Mouse (Mus musculus) intestine, embryonic 15.5 days (tissue): ENCODE data around the gene Tubd1. TPM values are rescaled to one million over a fixed set of nuclear protein-coding genes. Genes with fewer than 3 reads are reported as not detected.

Experiments
- ATAC-seq: fragments of 200-750 bp; cut with Nextera tagmentation; 2 replicates; pipeline ENCODE4 v1.8.0; 2017; ENCODE audit warnings: moderate TSS enrichment, moderate library complexity
- H3K27ac ChIP-seq: fragments of 300-500 bp; sonication (generic); 2 replicates; pipeline ENCODE4 v1.5.1; 2015; ENCODE audit warnings: mild to moderate bottlenecking, inconsistent platforms
- H3K27me3 ChIP-seq: fragments of 300-500 bp; sonication (generic); replicated peaks from 2 replicates; pipeline ENCODE4 v1.6.1; 2015; ENCODE audit warnings: inconsistent platforms
- H3K36me3 ChIP-seq: fragments of 300-500 bp; sonication (generic); 2 replicates; pipeline ENCODE4 v1.6.1; 2015; ENCODE audit warnings: inconsistent platforms
- H3K4me1 ChIP-seq: fragments of 300-500 bp; sonication (generic); replicated peaks from 2 replicates; pipeline ENCODE4 v1.6.1; 2015; ENCODE audit warnings: inconsistent platforms
- H3K4me2 ChIP-seq: fragments of 300-500 bp; sonication (generic); replicated peaks from 2 replicates; pipeline ENCODE4 v1.6.1; 2015; ENCODE audit warnings: mild to moderate bottlenecking, inconsistent platforms
- H3K4me3 ChIP-seq: fragments of 300-500 bp; sonication (generic); replicated peaks from 2 replicates; pipeline ENCODE4 v1.5.1; 2015; ENCODE audit warnings: inconsistent platforms
- H3K9ac ChIP-seq: fragments of 300-500 bp; sonication (generic); 2 replicates; pipeline ENCODE4 v1.6.1; 2015; ENCODE audit warnings: inconsistent platforms
- H3K9me3 ChIP-seq: fragments of 300-500 bp; sonication (generic); 2 replicates; pipeline ENCODE4 v1.6.1; 2016; ENCODE audit warnings: inconsistent platforms
- WGBS: fragments of 180-500 bp; shearing (Covaris S2); methylation state at CpG from one replicate; pipeline ENCODE4 v1.1.7; 2015; 5-methylcytosine and 5-hydroxymethylcytosine counted together
- polyA plus RNA-seq: library from polyadenylated mRNA; unstranded; fragments of >200 nt; fragmentation: Nextera tagmentation; extraction: Ambion mirVana; gene quantifications from 2 replicates; pipeline ENCODE4 v1.2.1, GENCODE M21; 2015

The Tubd1 gene
- polyA plus RNA-seq, 1 experiment from 2014 or later = 11.8 TPM

DNA sequence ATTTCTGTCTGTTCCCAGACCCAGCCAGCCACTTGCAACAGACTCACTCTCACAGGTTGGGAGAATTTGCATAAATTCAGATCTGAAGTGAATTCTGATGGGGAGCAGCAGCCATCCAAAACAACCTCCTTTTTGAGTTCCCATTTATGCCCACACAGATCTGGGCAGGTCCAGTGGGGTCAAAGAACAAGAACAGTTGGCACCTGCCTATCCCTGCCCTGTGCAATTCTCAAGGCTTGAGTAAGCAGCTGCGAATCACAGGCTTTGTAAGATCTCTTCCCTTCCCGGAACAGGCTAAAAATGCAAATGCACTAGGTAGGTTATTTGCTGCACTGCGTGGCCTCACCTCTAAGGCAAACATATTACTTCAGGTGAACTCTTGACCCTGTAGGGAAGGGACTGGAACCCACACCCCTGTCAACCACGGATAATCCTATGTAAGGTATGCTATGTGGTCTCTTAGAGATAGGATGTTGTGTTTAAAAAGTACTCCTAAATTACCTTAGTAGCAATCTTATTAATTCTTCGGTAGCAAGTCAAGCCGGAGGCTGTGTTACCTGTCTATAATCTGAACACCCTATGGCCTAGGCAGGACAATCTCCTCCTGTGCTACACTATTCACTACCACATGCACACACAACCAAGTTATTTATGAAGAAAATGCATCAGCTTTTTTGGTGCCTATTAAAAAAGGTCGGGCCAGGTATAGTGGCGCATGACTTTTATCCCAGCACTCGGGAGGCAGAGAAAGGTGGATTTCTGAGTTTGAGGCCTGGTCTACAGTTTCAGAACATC lies 35.7 kb downstream of the Tubd1 start:
- peak; percentile 85 for ATAC-seq
- Histone ChIP-seq H3K9ac (0 out of 2 replicates have a peak overlapping the region, but pooled peaks have one; percentile 11), H3K9me3 (no peaks in the 10 kb centered on the region)

DNA sequence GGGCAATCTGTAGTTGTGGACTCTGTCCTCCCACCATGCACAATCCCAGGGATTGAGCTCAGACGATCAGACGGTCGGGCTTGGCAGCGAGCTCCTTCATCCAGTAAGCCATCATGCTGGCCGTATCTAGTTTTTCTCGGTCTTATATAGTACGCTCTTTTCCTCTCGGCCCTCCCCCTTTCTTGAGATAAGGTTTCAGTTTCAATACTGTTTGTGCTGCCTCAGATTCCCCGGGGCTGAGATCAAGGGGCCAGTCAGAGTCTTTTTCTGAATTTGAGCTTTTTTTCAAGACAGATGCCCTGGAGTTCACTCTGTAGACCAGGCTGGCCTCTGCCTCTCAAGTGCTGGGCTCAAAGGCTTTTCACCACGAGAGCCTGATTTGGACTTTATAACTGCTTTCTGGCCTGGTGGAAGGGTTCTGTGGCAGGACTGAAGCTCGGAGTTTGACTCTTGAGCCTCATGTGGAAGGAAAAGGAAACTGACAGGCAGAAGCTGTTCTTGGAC lies 36.5 kb downstream of the Tubd1 start:
- peak overlapping the region; percentile 53 for H3K4me2 ChIP-seq
- peak; percentile 44 for ATAC-seq
- H3K9me3 ChIP-seq = no peaks in the 10 kb centered on the region
- H3K4me1 ChIP-seq = peaks cover 17% of the 10 kb centered on the region
- peak overlapping the region; percentile 37; the same call in 1 of the 2 replicates for H3K9ac ChIP-seq
- 32% methylated on average over 11 of the region's 11 CpGs for WGBS
- no peaks in the 10 kb centered on the region for H3K27me3 ChIP-seq
- H3K4me3 ChIP-seq = peak overlapping the region; percentile 15; the same call in 1 of the 2 replicates
- peak overlapping the region; percentile 97 for H3K27ac ChIP-seq
- H3K36me3 ChIP-seq = no peaks in the 10 kb centered on the region

More for the DNA sequence above, 35.7 kb downstream of the Tubd1 start:
- H3K4me3 ChIP-seq = no peak overlapping the region
- no peaks in the 10 kb centered on the region for H3K36me3 ChIP-seq
- H3K27me3 ChIP-seq = no peaks in the 10 kb centered on the region
- WGBS = 69% methylated on average over 9 of the region's 9 CpGs
- peak overlapping the region; percentile 53 for H3K4me2 ChIP-seq
- peaks cover 20% of the 10 kb centered on the region for H3K4me1 ChIP-seq
- peak overlapping the region; percentile 97 for H3K27ac ChIP-seq

DNA sequence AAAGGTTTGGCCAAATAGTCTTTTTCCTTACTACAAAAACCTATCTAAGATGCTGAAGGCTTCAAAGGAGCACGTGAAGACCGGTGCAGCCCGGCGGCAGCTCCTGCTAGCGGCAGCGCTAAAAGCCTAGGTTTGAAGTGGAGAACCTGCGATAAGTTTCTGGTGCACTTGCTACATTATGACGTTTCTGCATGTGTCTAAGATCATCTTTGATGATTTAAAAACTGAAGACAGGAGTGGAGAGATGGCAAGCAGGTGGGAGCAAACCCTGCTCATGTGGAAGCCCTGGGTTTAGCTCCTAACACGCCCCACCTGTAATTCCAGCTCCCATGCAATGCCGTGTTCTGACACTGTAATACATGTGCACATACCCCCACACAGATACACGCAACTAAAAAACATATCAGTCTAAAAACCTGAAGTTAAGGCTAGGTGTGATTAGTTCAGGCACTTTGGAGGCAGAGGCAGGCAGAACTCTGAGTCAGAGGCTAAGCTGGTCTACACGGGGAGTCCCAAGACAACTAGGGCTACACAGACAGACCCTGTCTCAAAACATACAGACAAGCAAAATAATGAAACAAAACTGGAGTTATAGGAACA lies 37.3 kb downstream of the Tubd1 start:
- no peaks in the 10 kb centered on the region for H3K36me3 ChIP-seq
- no peaks in the 10 kb centered on the region for H3K9me3 ChIP-seq
- no peak for ATAC-seq
- H3K9ac ChIP-seq = no peak overlapping the region
- no peaks in the 10 kb centered on the region for H3K27me3 ChIP-seq
- 0 out of 2 replicates have a peak overlapping the region, but pooled peaks have one; percentile 53 for H3K4me2 ChIP-seq
- peaks cover 16% of the 10 kb centered on the region for H3K4me1 ChIP-seq
- H3K4me3 ChIP-seq = no peak overlapping the region
- 81% methylated on average over 12 of the region's 12 CpGs for WGBS
- H3K27ac ChIP-seq = peak overlapping the region; percentile 97

DNA sequence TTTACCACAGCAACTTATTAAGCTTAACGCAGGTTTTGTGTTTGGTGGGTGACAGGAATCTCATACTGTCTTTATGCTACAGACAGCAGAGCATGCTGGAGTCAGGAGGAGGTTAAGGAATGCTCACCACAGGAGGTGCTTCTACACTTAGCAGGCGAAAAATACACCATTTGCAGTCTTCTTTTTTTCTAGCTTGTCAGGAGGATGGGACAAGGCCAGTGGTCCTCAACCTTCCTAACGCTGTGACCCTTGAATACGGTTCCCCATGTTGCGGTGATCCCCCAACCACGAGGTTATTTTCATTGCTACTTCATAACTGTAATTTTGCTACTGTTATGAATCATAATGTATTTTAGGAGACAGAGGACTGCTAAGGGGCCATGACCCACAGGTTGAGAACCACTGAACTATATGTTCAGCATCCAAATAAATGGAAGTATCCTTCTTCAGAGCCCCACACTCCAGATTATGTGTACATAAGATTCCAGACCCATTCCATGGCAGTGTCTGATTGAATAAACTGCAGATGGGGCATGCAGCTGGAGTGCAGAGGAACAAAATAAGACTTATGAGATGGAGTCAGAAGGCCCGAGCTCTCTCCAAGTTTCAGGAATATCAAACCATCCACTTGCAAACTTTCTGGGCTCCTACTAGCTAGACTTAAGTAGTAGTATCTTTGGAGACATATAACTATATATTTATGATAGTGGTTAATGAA lies 37.9 kb downstream of the Tubd1 start:
- Histone ChIP-seq H3K4me1 (peaks cover 17% of the 10 kb centered on the region), H3K4me2 (no peak overlapping the region), H3K36me3 (no peaks in the 10 kb centered on the region), H3K4me3 (no peak overlapping the region), H3K9ac (no peak overlapping the region), H3K9me3 (no peaks in the 10 kb centered on the region), H3K27ac (peak overlapping the region; percentile 97), H3K27me3 (no peaks in the 10 kb centered on the region)
- ATAC-seq = no peak
- WGBS = 88% methylated on average over 7 of the region's 7 CpGs

GRCm38 (mm10) chr11:86583313-86583825 lies 38.6 kb downstream of the Tubd1 start:
- no peak for ATAC-seq
- H3K36me3 ChIP-seq = no peaks in the 10 kb centered on the region
- H3K4me2 ChIP-seq = no peak overlapping the region
- H3K27me3 ChIP-seq = no peaks in the 10 kb centered on the region
- peaks cover 18% of the 10 kb centered on the region for H3K4me1 ChIP-seq
- H3K27ac ChIP-seq = no peak overlapping the region
- 85% methylated on average over 3 of the region's 3 CpGs for WGBS
- no peaks in the 10 kb centered on the region for H3K9me3 ChIP-seq
- no peak overlapping the region for H3K9ac ChIP-seq
- no peak overlapping the region for H3K4me3 ChIP-seq

- H3K27ac ChIP-seq = no peak overlapping the region
- peaks cover 13% of the 10 kb centered on the region for H3K4me1 ChIP-seq
- H3K27me3 ChIP-seq = no peaks in the 10 kb centered on the region
- peak overlapping the region; percentile 47 for H3K9ac ChIP-seq
- no peaks in the 10 kb centered on the region for H3K9me3 ChIP-seq
- H3K36me3 ChIP-seq = no peaks in the 10 kb centered on the region
- WGBS = 74% methylated on average over 14 of the region's 14 CpGs
- H3K4me3 ChIP-seq = peak overlapping the region; percentile 51
- peak overlapping the region; percentile 59 for H3K4me2 ChIP-seq
- no peak for ATAC-seq
These were observed 39.5 kb downstream of the Tubd1 start for GRCm38 (mm10) chr11:86583990-86584897.

DNA sequence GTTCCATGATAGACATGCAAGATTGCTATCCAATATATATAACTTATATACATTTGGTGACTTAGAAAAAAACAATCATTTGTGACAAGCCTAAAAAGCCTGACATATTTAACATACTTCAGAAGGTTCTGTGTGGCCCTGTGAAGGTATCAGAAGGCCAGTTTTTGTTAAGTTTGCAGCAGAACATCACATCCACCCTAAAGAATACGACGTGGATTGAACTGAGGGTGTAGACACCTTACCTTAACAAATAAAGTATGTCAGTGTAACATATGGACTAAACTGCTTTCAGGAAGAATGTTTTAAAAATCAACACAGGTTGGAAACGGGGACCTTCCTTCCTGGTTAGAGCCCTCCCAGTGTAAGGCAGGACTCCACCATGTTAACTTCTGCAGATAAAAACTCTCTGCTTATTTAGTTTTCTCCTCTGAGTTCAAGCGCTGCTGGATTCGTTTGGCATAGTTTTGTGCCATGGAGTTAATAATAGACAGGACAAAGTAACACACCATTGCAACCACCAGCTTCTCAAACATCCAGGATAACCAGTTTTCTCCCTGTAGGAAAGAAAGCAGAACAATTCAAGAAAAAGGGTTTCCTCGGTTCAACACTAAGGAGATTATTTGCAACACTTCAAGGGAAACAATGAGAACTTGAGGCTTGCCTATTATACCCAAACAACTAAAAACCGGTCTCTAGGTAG lies 40.3 kb downstream of the Tubd1 start:
- Histone ChIP-seq H3K27me3 (no peaks in the 10 kb centered on the region), H3K4me2 (peak overlapping the region; percentile 59), H3K27ac (peak overlapping the region; percentile 76), H3K4me3 (peak overlapping the region; percentile 51), H3K9ac (peak overlapping the region; percentile 47), H3K36me3 (no peaks in the 10 kb centered on the region), H3K9me3 (no peaks in the 10 kb centered on the region), H3K4me1 (peaks cover 6% of the 10 kb centered on the region)
- WGBS = 52% methylated on average over 7 of the region's 7 CpGs
- ATAC-seq = no peak

DNA sequence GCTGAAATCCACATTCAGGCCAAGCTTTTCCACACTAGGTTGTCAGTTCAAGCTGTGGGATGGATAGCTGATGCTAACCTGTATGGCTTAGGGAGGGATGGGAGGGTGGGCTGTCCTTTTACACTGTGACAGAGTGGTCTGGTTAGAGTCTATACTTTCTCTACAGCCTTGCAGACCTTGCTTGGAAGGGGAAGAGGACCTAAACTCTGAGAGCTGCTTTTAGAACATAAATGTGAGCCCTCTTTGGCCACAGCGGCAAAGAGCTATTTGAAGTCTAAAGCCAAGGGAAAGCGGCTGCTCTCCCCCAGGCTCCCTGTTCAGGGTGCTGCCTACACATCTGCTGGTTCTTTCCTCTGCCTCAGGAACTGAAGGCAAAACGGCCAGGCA lies 40.8 kb downstream of the Tubd1 start:
- WGBS = 14% methylated on average over 3 of the region's 3 CpGs
- peak overlapping the region; percentile 59 for H3K4me2 ChIP-seq
- peaks cover 6% of the 10 kb centered on the region for H3K4me1 ChIP-seq
- H3K9ac ChIP-seq = peak overlapping the region; percentile 47
- H3K27ac ChIP-seq = peak overlapping the region; percentile 76
- H3K4me3 ChIP-seq = peak overlapping the region; percentile 51
- no peaks in the 10 kb centered on the region for H3K36me3 ChIP-seq
- no peak for ATAC-seq
- no peaks in the 10 kb centered on the region for H3K27me3 ChIP-seq
- H3K9me3 ChIP-seq = no peaks in the 10 kb centered on the region

- H3K9ac ChIP-seq = peak overlapping the region; percentile 73
- no peak for ATAC-seq
- H3K27me3 ChIP-seq = no peaks in the 10 kb centered on the region
- no peaks in the 10 kb centered on the region for H3K9me3 ChIP-seq
- peak overlapping the region; percentile 59 for H3K4me2 ChIP-seq
- H3K4me3 ChIP-seq = peak overlapping the region; percentile 51
- H3K4me1 ChIP-seq = peaks cover 6% of the 10 kb centered on the region
- 6% methylated on average over 12 of the region's 12 CpGs for WGBS
- no peaks in the 10 kb centered on the region for H3K36me3 ChIP-seq
- H3K27ac ChIP-seq = peak overlapping the region; percentile 95
These were observed 41.5 kb downstream of the Tubd1 start for GRCm38 (mm10) chr11:86586177-86586867.

GRCm38 (mm10) chr11:86586868-86587792 lies 42.3 kb downstream of the Tubd1 start:
- no peaks in the 10 kb centered on the region for H3K27me3 ChIP-seq
- peak overlapping the region; percentile 73 for H3K9ac ChIP-seq
- peak; percentile 95 for ATAC-seq
- peaks cover 6% of the 10 kb centered on the region; the same call in 1 of the 2 replicates for H3K4me1 ChIP-seq
- peak overlapping the region; percentile 51 for H3K4me3 ChIP-seq
- no peaks in the 10 kb centered on the region for H3K9me3 ChIP-seq
- no peaks in the 10 kb centered on the region for H3K36me3 ChIP-seq
- 2% methylated on average over 15 of the region's 15 CpGs for WGBS
- H3K4me2 ChIP-seq = peak overlapping the region; percentile 59
- peak overlapping the region; percentile 95 for H3K27ac ChIP-seq
